8 mouse cellular contexts compared by ENCODE assay signal in the genomic region with DNA sequence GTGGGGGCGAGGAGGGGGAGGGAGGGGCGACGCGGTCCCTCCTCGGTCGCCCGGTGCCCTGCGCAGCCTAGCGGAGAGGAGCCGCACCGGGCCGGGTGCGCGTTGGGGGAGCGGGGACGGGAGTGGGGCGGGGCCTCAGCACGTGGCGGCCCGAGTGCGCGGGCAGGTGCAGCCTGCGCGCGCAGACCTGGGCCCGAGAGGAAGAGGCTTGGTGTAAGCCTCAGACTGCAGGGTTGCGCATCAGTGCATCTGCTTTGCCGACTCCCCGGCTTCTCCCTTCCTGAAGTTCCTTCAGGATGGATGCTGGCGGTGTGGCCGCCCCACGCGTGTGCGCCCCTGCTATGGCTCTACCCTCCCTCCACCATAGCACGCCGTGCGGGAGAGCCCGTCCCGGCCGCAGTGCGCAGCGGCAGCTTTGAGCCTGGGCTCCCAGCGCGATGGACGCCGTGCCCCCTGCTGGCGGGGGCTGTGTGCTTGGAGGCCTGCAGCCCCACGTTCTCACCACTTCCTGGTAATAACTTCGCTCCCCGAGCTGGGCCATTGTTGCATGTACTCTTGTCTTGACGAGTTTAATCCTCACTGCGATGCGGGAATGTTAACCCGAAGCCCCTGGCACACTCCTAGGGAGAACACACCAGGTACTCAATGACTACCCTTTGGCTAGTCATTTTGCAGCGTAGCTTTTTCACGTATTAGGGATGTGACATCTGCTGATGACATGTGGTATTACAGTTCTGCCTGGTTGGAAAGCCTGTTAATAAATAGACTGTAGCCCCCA. TPM values are rescaled to one million over a fixed set of nuclear protein-coding genes. Genes with fewer than 3 reads are reported as not detected.
DNase-seq lines count a peak whose midpoint lies in the region; ATAC-seq and TF ChIP-seq lines count a peak whose summit lies in the region.

A gene (minus strand): TSS at position 103 of the 778 bp plus-strand sequence.

- peak; percentile 86 for ATAC-seq in embryonic facial prominence, embryonic 13.5 days (ENCODE audit: insufficient number of reproducible peaks, insufficient read depth, low FRiP score, low TSS enrichment, low read depth)
- peak; percentile 82 for ATAC-seq in limb, embryonic 12.5 days (ENCODE audit: insufficient number of reproducible peaks, insufficient read depth, low FRiP score, low TSS enrichment, low read depth)
- peak; percentile 89 for ATAC-seq in midbrain, embryonic 14.5 days (ENCODE audit: low FRiP score, low TSS enrichment)

- H3K9ac ChIP-seq in embryonic facial prominence, embryonic 13.5 days, result peak within 1 kb of the TSS; percentile 72
- H3K9ac ChIP-seq in heart, adult 2 months (ENCODE audit: low read depth, low read length), result peak within 1 kb of the TSS; percentile 71
- peak within 1 kb of the TSS; percentile 66 for H3K9ac ChIP-seq in limb, embryonic 12.5 days (replicated peaks)
- peak within 1 kb of the TSS; percentile 83 for H3K9ac ChIP-seq in midbrain, embryonic 14.5 days (replicated peaks; ENCODE audit: low read length)

- TF ChIP-seq CTCF in heart, adult 2 months (IDR thresholded peaks at IDR 0.05), result peak; percentile 80
- TF ChIP-seq CTCF in kidney, adult 2 months (conservative IDR thresholded peaks at IDR 0.05; ENCODE audit: insufficient read depth, insufficient read length, low read depth, low read length), result peak; percentile 61
- TF ChIP-seq CTCF in spleen, adult 2 months (IDR thresholded peaks at IDR 0.05; ENCODE audit: extremely low read depth, insufficient read depth, insufficient read length, insufficient replicate concordance), result peak; percentile 83

- peaks cover 21% of the 10 kb centered on the region for H3K4me1 ChIP-seq in embryonic facial prominence, embryonic 13.5 days
- H3K4me1 ChIP-seq in heart, adult 2 months (ENCODE audit: control insufficient read depth, insufficient read depth, low read length), result peaks cover 7% of the 10 kb centered on the region
- H3K4me1 ChIP-seq in kidney, adult 2 months (ENCODE audit: control insufficient read depth, insufficient read depth, low read length), result no peaks in the 10 kb centered on the region; the same call in 1 of the 2 replicates
- H3K4me1 ChIP-seq in limb, embryonic 12.5 days (replicated peaks), result peaks cover 24% of the 10 kb centered on the region
- peaks cover 24% of the 10 kb centered on the region for H3K4me1 ChIP-seq in midbrain, embryonic 14.5 days (ENCODE audit: control insufficient read depth, insufficient read depth, low read length)
- H3K4me1 ChIP-seq in spleen, adult 2 months (ENCODE audit: control insufficient read depth, insufficient read depth, insufficient read length), result peaks cover 16% of the 10 kb centered on the region; the same call in 1 of the 2 replicates

- H3K4me3 ChIP-seq in embryonic facial prominence, embryonic 13.5 days, result peak within 1 kb of the TSS; percentile 68
- peak within 1 kb of the TSS; percentile 77 for H3K4me3 ChIP-seq in heart, adult 2 months
- peak within 1 kb of the TSS; percentile 65 for H3K4me3 ChIP-seq in kidney, adult 2 months (ENCODE audit: insufficient read depth, low read depth, low read length)
- H3K4me3 ChIP-seq in limb, embryonic 12.5 days (replicated peaks), result peak within 1 kb of the TSS; percentile 65
- H3K4me3 ChIP-seq in midbrain, embryonic 14.5 days (replicated peaks; ENCODE audit: low read depth, low read length), result peak within 1 kb of the TSS; percentile 78
- H3K4me3 ChIP-seq in spleen, adult 2 months (ENCODE audit: extremely low read depth, insufficient read depth, insufficient read length), result peak within 1 kb of the TSS; percentile 75

- no peak for TF ChIP-seq POLR2A in heart, adult 2 months (IDR thresholded peaks at IDR 0.05; ENCODE audit: insufficient read depth, low read depth, low read length)
- no peak for TF ChIP-seq POLR2A in kidney, adult 2 months (IDR thresholded peaks at IDR 0.05; ENCODE audit: low read depth, low read length)
- peak; percentile 44 for TF ChIP-seq POLR2A in spleen, adult 2 months (IDR thresholded peaks at IDR 0.05; ENCODE audit: low read depth, low read length)

- 0 out of 2 replicates have a peak, but pooled peaks have one; percentile 33 for TF ChIP-seq EP300 in heart, adult 2 months (IDR thresholded peaks at IDR 0.05; ENCODE audit: insufficient read depth, low read depth, low read length)

- under 1% methylated on average over 51 of the region's 56 CpGs for WGBS in embryonic facial prominence, embryonic 13.5 days
- WGBS in heart, adult 2 months, result under 1% methylated on average over 49 of the region's 56 CpGs
- WGBS in kidney, adult 2 months, result under 1% methylated on average over 52 of the region's 56 CpGs
- WGBS in limb, embryonic 12.5 days, result under 1% methylated on average over 44 of the region's 56 CpGs
- 1% methylated on average over 55 of the region's 56 CpGs for WGBS in midbrain, embryonic 14.5 days
- under 1% methylated on average over 52 of the region's 56 CpGs for WGBS in spleen, adult 2 months

- no peaks in the 10 kb centered on the region for H3K36me3 ChIP-seq in embryonic facial prominence, embryonic 13.5 days
- no peaks in the 10 kb centered on the region for H3K36me3 ChIP-seq in heart, adult 2 months (ENCODE audit: control insufficient read depth, insufficient read depth, low read length)
- no peaks in the 10 kb centered on the region for H3K36me3 ChIP-seq in kidney, adult 2 months (ENCODE audit: control insufficient read depth, insufficient read depth, low read length)
- no peaks in the 10 kb centered on the region for H3K36me3 ChIP-seq in limb, embryonic 12.5 days
- no peaks in the 10 kb centered on the region for H3K36me3 ChIP-seq in midbrain, embryonic 14.5 days (ENCODE audit: control insufficient read depth, insufficient read depth, low read length)
- H3K36me3 ChIP-seq in spleen, adult 2 months (ENCODE audit: control insufficient read depth, insufficient read depth, low read length), result no peaks in the 10 kb centered on the region

- peaks cover 43% of the 10 kb centered on the region for H3K27me3 ChIP-seq in embryonic facial prominence, embryonic 13.5 days
- no peaks in the 10 kb centered on the region; the same call in 1 of the 2 replicates for H3K27me3 ChIP-seq in heart, adult 2 months (ENCODE audit: control insufficient read depth, insufficient read depth, low read length)
- no peaks in the 10 kb centered on the region for H3K27me3 ChIP-seq in kidney, adult 2 months (replicated peaks; ENCODE audit: control insufficient read depth, insufficient read depth, low read length)
- H3K27me3 ChIP-seq in limb, embryonic 12.5 days, result peaks cover 40% of the 10 kb centered on the region
- no peaks in the 10 kb centered on the region for H3K27me3 ChIP-seq in midbrain, embryonic 14.5 days (ENCODE audit: control insufficient read depth, insufficient read depth, low read length)
- H3K27me3 ChIP-seq in spleen, adult 2 months (ENCODE audit: control insufficient read depth, insufficient read depth, low read length), result no peaks in the 10 kb centered on the region

- DNase-seq in B cell, adult 2 months, result peak; percentile 92 to 94
- DNase-seq in adrenal gland, postnatal 4 days (ENCODE audit: low spot score in 2 of 2), result peak; percentile 46 to 59
- DNase-seq in heart, adult 2 months, result peak; percentile 86 to 88
- peak; percentile 90 for DNase-seq in kidney, adult 2 months
- DNase-seq in midbrain, embryonic 14.5 days, result peak; percentile 93
- peak; percentile 88 to 95 for DNase-seq in spleen, adult 2 months (ENCODE audit: low read depth in 1 of 2, low spot score in 2 of 2)

- intact Hi-C loops in heart, adult 2 months (cut with DNase I), result loop anchor here (1.0 to 5.0 kb wide), 5 partner anchors 37 to 93 kb away; no protein-coding TSS in a partner anchor

- H3K27ac ChIP-seq in embryonic facial prominence, embryonic 13.5 days, result peak within 1 kb of the TSS; percentile 78
- peak within 1 kb of the TSS; percentile 75 for H3K27ac ChIP-seq in heart, adult 2 months
- H3K27ac ChIP-seq in kidney, adult 2 months (ENCODE audit: insufficient read depth, low read depth, low read length), result peak within 1 kb of the TSS; percentile 29; the same call in 1 of the 2 replicates
- peak within 1 kb of the TSS; percentile 35; the same call in 1 of the 2 replicates for H3K27ac ChIP-seq in limb, embryonic 12.5 days
- peak within 1 kb of the TSS; percentile 94 for H3K27ac ChIP-seq in midbrain, embryonic 14.5 days (replicated peaks; ENCODE audit: low read depth, low read length)
- H3K27ac ChIP-seq in spleen, adult 2 months (ENCODE audit: insufficient read depth, low read length), result peak within 1 kb of the TSS; percentile 89

- no peaks in the 10 kb centered on the region for H3K79me2 ChIP-seq in heart, adult 2 months (replicated peaks; ENCODE audit: control insufficient read depth, insufficient read depth, low read length)

- no peaks in the 10 kb centered on the region for H3K9me3 ChIP-seq in embryonic facial prominence, embryonic 13.5 days
- H3K9me3 ChIP-seq in limb, embryonic 12.5 days, result no peaks in the 10 kb centered on the region
- H3K9me3 ChIP-seq in midbrain, embryonic 14.5 days (ENCODE audit: control insufficient read depth, low read length), result no peaks in the 10 kb centered on the region

- H3K4me2 ChIP-seq in embryonic facial prominence, embryonic 13.5 days, result peak within 1 kb of the TSS; percentile 98
- peak within 1 kb of the TSS; percentile 93 for H3K4me2 ChIP-seq in limb, embryonic 12.5 days
- peak within 1 kb of the TSS; percentile 69 for H3K4me2 ChIP-seq in midbrain, embryonic 14.5 days (ENCODE audit: low read length)

RNA-seq across cellular contexts. Expression of the gene that starts here (rescaled TPM):
- total RNA-seq in adrenal gland, postnatal 4 days (2021), result 10 to 100 TPM in 1 of 2 experiments, 1 to 10 TPM in 1; 9.3 to 12.4 TPM
- 4.5 and 5.5 TPM in 2 replicates for polyA plus RNA-seq in embryonic facial prominence, embryonic 13.5 days (2015; fragmentation: Nextera tagmentation; extraction: Ambion mirVana)
- total RNA-seq in heart, adult 2 months (2021), result 1 to 10 TPM; 3.6 to 5.2 TPM
- 4.1 and 5.4 TPM in 2 replicates for polyA plus RNA-seq in heart, adult 2 months (2012; rRNA removed)
- 5.4 and 6.6 TPM in 2 replicates for polyA plus RNA-seq in kidney, adult 2 months (2012; rRNA removed)
- 4.2 and 4.3 TPM in 2 replicates for polyA plus RNA-seq in limb, embryonic 12.5 days (2016; fragmentation: Nextera tagmentation; extraction: Ambion mirVana)
- 14.0 and 16.7 TPM in 2 replicates for polyA plus RNA-seq in midbrain, embryonic 14.5 days (2014; fragmentation: Nextera tagmentation; extraction: Ambion mirVana)
- 48.3 and 51.8 TPM in 2 replicates for polyA plus RNA-seq in spleen, adult 2 months (2012; rRNA removed)

Comparison
In these comparisons a context has a peak if more than half of its experiments do, and no peak if none do; other contexts are left out.
1. Peak in every context shown above with its lines: DNase-seq, ATAC-seq, H3K4me3 ChIP-seq and H3K27ac ChIP-seq.
2. H3K27ac ChIP-seq: peak in every context shown above with its lines; median percentile 94 in midbrain, embryonic 14.5 days; 89 in spleen, adult 2 months; 78 in embryonic facial prominence, embryonic 13.5 days; 75 in heart, adult 2 months; 35 in limb, embryonic 12.5 days; 29 in kidney, adult 2 months.